Mouse (Mus musculus) adrenal gland, postnatal 0 days (tissue): Measurements from ENCODE around the gene Foxp3. TPM values are rescaled to one million over a fixed set of nuclear protein-coding genes. Genes with fewer than 3 reads are reported as not detected.

Experiments
- polyA plus RNA-seq: library from polyadenylated mRNA; unstranded; fragments of >200 nt; fragmentation: Nextera tagmentation; extraction: Ambion mirVana; gene quantifications from 2 replicates; pipeline ENCODE4 v1.2.1, GENCODE M21; 2015

Gene Foxp3
- polyA plus RNA-seq = 0.11 and 0.17 TPM in 2 replicates

GRCm38 (mm10) chrX:7573176-7574086 lies at the start of gene Foxp3:
Gene Foxp3 (plus strand): TSS chrX:7573644.

GRCm38 (mm10) chrX:7574087-7574884 lies 842 bp downstream of the Foxp3 start, which contains the start of gene Ppp1r3f:
Gene Ppp1r3f (minus strand): TSS chrX:7574283.

GRCm38 (mm10) chrX:7604879-7605574 lies 31.6 kb downstream of the Foxp3 start, which contains the start of gene Ccdc22:
Gene Ccdc22 (minus strand): TSS chrX:7605517.

GRCm38 (mm10) chrX:7606783-7607182 lies 33.3 kb downstream of the Foxp3 start, which contains the start of gene Cacna1f:
Gene Cacna1f (plus strand): TSS chrX:7607083.

GRCm38 (mm10) chrX:7638401-7639091 lies 65.1 kb downstream of the Foxp3 start, which contains the start of gene Syp:
Gene Syp (plus strand): TSS chrX:7638471.

Other genes starting within 250 kb of the Foxp3 start
- gene Usp27x, start 197.8 kb upstream of the Foxp3 start, polyA plus RNA-seq = 2.2 and 3.3 TPM in 2 replicates
- 2.0 and 2.6 TPM in 2 replicates for gene Ppp1r3f, start 639 bp downstream of the Foxp3 start, polyA plus RNA-seq
- gene Ccdc22, start 31.9 kb downstream of the Foxp3 start, polyA plus RNA-seq = 18.1 and 20.4 TPM in 2 replicates
- gene Cacna1f, start 33.4 kb downstream of the Foxp3 start, polyA plus RNA-seq = 0.03 TPM in 1 of 2 replicates, not detected in the other
- gene Syp, start 64.8 kb downstream of the Foxp3 start, polyA plus RNA-seq = 29.4 and 43.0 TPM in 2 replicates
- 6.0 and 7.0 TPM in 2 replicates for gene Prickle3, start 83.6 kb downstream of the Foxp3 start, polyA plus RNA-seq
- gene Plp2, start 97.7 kb downstream of the Foxp3 start, polyA plus RNA-seq = 104 and 112 TPM in 2 replicates
- gene Magix, start 107.6 kb downstream of the Foxp3 start, polyA plus RNA-seq = 0.30 and 0.63 TPM in 2 replicates
- gene Gpkow, start 123.5 kb downstream of the Foxp3 start, polyA plus RNA-seq = 21.6 and 34.4 TPM in 2 replicates
- gene Wdr45, start 140.7 kb downstream of the Foxp3 start, polyA plus RNA-seq = 63.2 and 88.4 TPM in 2 replicates
- gene Gm45208, start 148.6 kb downstream of the Foxp3 start, polyA plus RNA-seq = 0.29 and 0.43 TPM in 2 replicates
- 25.9 and 43.7 TPM in 2 replicates for gene Praf2, start 154.8 kb downstream of the Foxp3 start, polyA plus RNA-seq
- 6.9 and 7.3 TPM in 2 replicates for gene Ccdc120, start 177.3 kb downstream of the Foxp3 start, polyA plus RNA-seq
- 20.3 and 26.3 TPM in 2 replicates for gene Tfe3, start 188.9 kb downstream of the Foxp3 start, polyA plus RNA-seq
- 26.0 and 30.5 TPM in 2 replicates for gene Gripap1, start 216.1 kb downstream of the Foxp3 start, polyA plus RNA-seq
- 1.8 and 2.8 TPM in 2 replicates for gene Kcnd1, start 248.6 kb downstream of the Foxp3 start, polyA plus RNA-seq